Mouse (Mus musculus) bone marrow, adult 2 months (tissue): Measurements from ENCODE around the gene Psmd6. TPM values are rescaled to one million over a fixed set of nuclear protein-coding genes. Genes with fewer than 3 reads are reported as not detected.

Experiments used
- H3K27ac ChIP-seq: fragments of 200-500 bp; 2 replicates; pipeline ENCODE4 v1.5.1; 2012; ENCODE audit warnings: low read depth, mild to moderate bottlenecking, control low read depth, inconsistent platforms, low read length; ENCODE audit not compliant: control insufficient read depth, poor library complexity, insufficient read depth
- H3K4me1 ChIP-seq: fragments of 200-500 bp; 2 replicates; pipeline ENCODE4 v1.6.1; 2011; ENCODE audit warnings: low read length; ENCODE audit not compliant: control insufficient read depth, insufficient read depth
- H3K4me3 ChIP-seq: fragments of 200-500 bp; replicated peaks from 2 replicates; pipeline ENCODE3; 2011; ENCODE audit warnings: mild to moderate bottlenecking, low read depth, low read length, control low read depth; ENCODE audit not compliant: control insufficient read depth
- CTCF ChIP-seq: fragments of 200-500 bp; IDR thresholded peaks from 2 replicates; pipeline ENCODE4 v1.5.1; 2011; ENCODE audit warnings: low read length, control low read depth; ENCODE audit not compliant: control insufficient read depth, insufficient read depth
- POLR2A ChIP-seq: fragments of 200-500 bp; IDR thresholded peaks from 2 replicates; pipeline ENCODE4 v1.6.1; 2011; ENCODE audit warnings: low read depth, mild to moderate bottlenecking, control low read depth, low read length, borderline replicate concordance; ENCODE audit not compliant: control insufficient read depth
- WGBS: fragments of 180-500 bp; shearing (Covaris S2); methylation state at CpG from one replicate; pipeline ENCODE4 v1.1.7; 2018; 5-methylcytosine and 5-hydroxymethylcytosine counted together
- polyA plus RNA-seq: library from polyadenylated mRNA; stranded (reverse); fragments of >200 nt; gene quantifications from 2 replicates; pipeline ENCODE4 v1.2.4, GENCODE M21; 2011; ENCODE audit warnings: low replicate concordance; ENCODE audit not compliant: missing spikeins, insufficient read depth, insufficient read length

Gene Psmd6
- 39.5 and 74.7 TPM in 2 replicates for polyA plus RNA-seq

GRCm38 (mm10) chr14:14120230-14121096 is at the start of gene Psmd6:
Gene Psmd6, minus strand, starts transcription at chr14:14120984.
- peak; percentile 51; the same call in 1 of the 2 replicates for TF ChIP-seq POLR2A
- peak; percentile 95 for TF ChIP-seq CTCF
- H3K27ac ChIP-seq, result peak within 1 kb of the TSS; percentile 84
- no peaks in the 10 kb centered on the region; the same call in 1 of the 2 replicates for H3K4me1 ChIP-seq
- WGBS, result under 1% methylated on average over 68 of the region's 68 CpGs
- H3K4me3 ChIP-seq, result peak within 1 kb of the TSS; percentile 85

DNA sequence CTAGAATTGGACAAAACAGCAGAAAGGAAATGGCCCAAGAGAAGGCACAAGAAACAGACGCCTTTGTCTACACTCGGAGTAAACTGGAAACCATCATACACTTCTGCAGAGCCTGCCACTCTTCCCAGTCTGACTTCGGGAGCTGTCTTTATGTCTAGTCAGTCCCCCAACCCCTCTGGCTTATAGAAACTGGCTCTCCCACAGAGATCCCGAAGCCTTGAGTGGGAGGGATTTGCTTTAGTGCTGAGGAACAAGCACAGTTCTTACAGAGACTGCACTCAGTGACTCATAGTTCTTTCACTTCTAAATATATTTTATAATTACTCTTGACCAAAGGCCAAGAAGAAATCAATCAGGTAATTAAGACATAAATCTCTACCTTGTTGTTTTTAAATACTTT is 10.1 kb downstream of the Psmd6 start:
- TF ChIP-seq CTCF, result no peak
- no peak for TF ChIP-seq POLR2A
- Histone ChIP-seq H3K4me1 (no peaks in the 10 kb centered on the region), H3K27ac (no peak overlapping the region), H3K4me3 (no peak overlapping the region)
- 85% methylated on average over 4 of the region's 4 CpGs for WGBS

GRCm38 (mm10) chr14:14104930-14105318 is 15.9 kb downstream of the Psmd6 start:
- Histone ChIP-seq H3K4me3 (no peak overlapping the region), H3K4me1 (no peaks in the 10 kb centered on the region), H3K27ac (no peak overlapping the region)
- TF ChIP-seq CTCF (no peak), POLR2A (no peak)
- 79% methylated on average over 2 of the region's 2 CpGs for WGBS

- WGBS, result 81% methylated on average over 13 of the region's 13 CpGs
- Histone ChIP-seq H3K4me3 (no peak overlapping the region), H3K4me1 (no peaks in the 10 kb centered on the region), H3K27ac (no peak overlapping the region)
- TF ChIP-seq POLR2A (no peak), CTCF (no peak)
Observed at GRCm38 (mm10) chr14:14104213-14104929, 16.4 kb downstream of the Psmd6 start.

DNA sequence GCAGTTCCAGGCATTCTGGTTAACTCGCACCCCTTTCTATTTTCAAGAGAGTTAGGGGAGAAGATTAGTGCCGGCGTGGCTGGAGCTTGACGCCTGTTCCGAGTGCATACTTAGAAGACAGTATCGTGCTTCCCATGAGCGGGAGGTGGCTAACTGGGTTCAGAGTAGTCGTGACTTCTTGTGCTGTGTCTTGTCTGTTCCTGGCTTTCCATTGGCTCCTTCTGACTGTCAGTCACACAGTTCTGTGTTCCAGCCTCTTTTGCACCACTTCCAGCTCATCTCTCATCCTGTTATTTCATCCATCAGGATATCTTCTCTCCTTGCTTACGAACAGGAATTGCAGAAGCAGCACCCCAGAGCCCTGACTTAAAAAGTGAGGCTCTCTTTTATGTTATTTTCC is 19.5 kb downstream of the Psmd6 start:
- no peaks in the 10 kb centered on the region for H3K4me1 ChIP-seq
- no peak overlapping the region for H3K27ac ChIP-seq
- no peak overlapping the region for H3K4me3 ChIP-seq
- TF ChIP-seq POLR2A (no peak), CTCF (no peak)
- 94% methylated on average over 9 of the region's 9 CpGs for WGBS

- H3K4me1 ChIP-seq, result no peaks in the 10 kb centered on the region
- TF ChIP-seq POLR2A (no peak), CTCF (no peak)
- WGBS, result 90% methylated on average over 8 of the region's 8 CpGs
- H3K4me3 ChIP-seq, result no peak overlapping the region
- H3K27ac ChIP-seq, result no peak overlapping the region
Observed at GRCm38 (mm10) chr14:14100773-14101280, 20.0 kb downstream of the Psmd6 start.

DNA sequence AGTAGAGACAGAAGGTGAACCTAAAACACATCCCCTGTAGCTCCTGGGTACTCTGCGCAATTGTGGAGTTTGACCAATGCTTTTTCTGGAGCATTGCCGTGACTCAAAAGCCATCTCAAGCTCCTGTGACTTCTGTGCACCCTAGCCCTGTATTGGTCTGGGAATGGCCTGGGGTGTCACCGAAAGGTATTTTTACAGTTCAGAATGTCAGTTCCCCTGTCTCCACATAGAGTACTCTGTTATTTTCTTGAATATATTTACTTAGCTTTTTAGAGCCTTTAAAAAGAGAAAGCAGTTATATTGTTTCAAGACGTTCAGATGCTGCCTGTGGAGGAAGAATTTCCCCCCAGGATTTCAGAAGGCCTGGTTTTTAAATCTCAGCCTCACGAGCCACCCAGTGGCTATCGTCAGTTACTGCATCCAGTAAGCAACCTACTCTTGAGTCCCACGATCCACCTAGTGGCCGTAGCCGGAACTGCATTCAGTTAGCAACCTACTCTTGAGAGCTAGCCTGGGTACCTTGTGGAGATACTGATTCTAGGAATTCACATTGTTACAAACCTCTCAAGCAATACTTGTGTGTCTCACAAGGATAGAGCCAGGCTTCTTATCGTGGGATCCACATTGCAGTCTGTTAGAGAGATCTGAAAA is 22.3 kb downstream of the Psmd6 start:
- no peaks in the 10 kb centered on the region for H3K4me1 ChIP-seq
- H3K27ac ChIP-seq, result no peak overlapping the region
- no peak overlapping the region for H3K4me3 ChIP-seq
- TF ChIP-seq POLR2A (no peak), CTCF (peak; percentile 97)
- 27% methylated on average over 10 of the region's 10 CpGs for WGBS

GRCm38 (mm10) chr14:14090571-14090970 is 30.2 kb downstream of the Psmd6 start:
- 86% methylated on average over 6 of the region's 6 CpGs for WGBS
- Histone ChIP-seq H3K4me1 (peaks cover 4% of the 10 kb centered on the region), H3K27ac (no peak overlapping the region), H3K4me3 (no peak overlapping the region)
- TF ChIP-seq CTCF (no peak), POLR2A (no peak)
